Mouse (Mus musculus): ENCODE measurements at regions not wholly inside any gene's neighbourhood (a gene's known extent, or its start where the extent isn't known, plus 50 kb on each side); places are given as distances from the start of the nearest gene placed in this dataset.
A peak's percentile ranks its signal among the peaks of the same experiment; 100 is the strongest.

GRCm38 (mm10) chrX:99548284-99549019 is 77.4 kb upstream of the Pja1 start:
- no peak for DNase-seq (ENCODE audit: low read depth)

GRCm38 (mm10) chrX:99544410-99544809 is 73.3 kb upstream of the Pja1 start:
- no peak for DNase-seq (ENCODE audit: low read depth)

GRCm38 (mm10) chrX:99541916-99542315 is 70.8 kb upstream of the Pja1 start:
- no peak for DNase-seq (ENCODE audit: low read depth)

- DNase-seq (ENCODE audit: low read depth) = no peak
Observed at GRCm38 (mm10) chrX:99540087-99540576, 69.1 kb upstream of the Pja1 start.

GRCm38 (mm10) chrX:99539684-99540083 is 68.6 kb upstream of the Pja1 start:
- no peak for DNase-seq (ENCODE audit: low read depth)

- no peak for DNase-seq (ENCODE audit: low read depth)
Observed at GRCm38 (mm10) chrX:99537814-99538213, 66.7 kb upstream of the Pja1 start.

- DNase-seq (ENCODE audit: low read depth) = no peak
Observed at GRCm38 (mm10) chrX:99534922-99535321, 63.8 kb upstream of the Pja1 start.

- DNase-seq (ENCODE audit: low read depth) = no peak
Observed at GRCm38 (mm10) chrX:99531154-99531553, 60.1 kb upstream of the Pja1 start.

- no peak for DNase-seq (ENCODE audit: low read depth)
Observed at GRCm38 (mm10) chrX:99530511-99530910, 59.4 kb upstream of the Pja1 start.

GRCm38 (mm10) chrX:99523306-99523705 is 52.2 kb upstream of the Pja1 start:
- DNase-seq (ENCODE audit: low read depth) = no peak

GRCm38 (mm10) chrX:99522830-99523229 is 51.8 kb upstream of the Pja1 start:
- DNase-seq (ENCODE audit: low read depth) = peak; percentile 16

GRCm38 (mm10) chrX:99522289-99522688 is 51.2 kb upstream of the Pja1 start:
- DNase-seq (ENCODE audit: low read depth) = no peak

GRCm38 (mm10) chrX:99521866-99522265 is 50.8 kb upstream of the Pja1 start:
- DNase-seq (ENCODE audit: low read depth) = no peak
